Mouse (Mus musculus) liver, adult (tissue): ENCODE data around the gene Nlrp3.
A peak's percentile ranks its signal among the peaks of the same experiment; 100 is the strongest.

ENCODE experiments used
- GATA4 ChIP-seq: IDR thresholded peaks from 2 replicates; pipeline ENCODE4 v1.6.1; 2014; ENCODE audit warnings: mild to moderate bottlenecking, low read length; ENCODE audit not compliant: insufficient replicate concordance

The Nlrp3 gene

GRCm38 (mm10) chr11:59524150-59524549 lies 17.2 kb upstream of the Nlrp3 start:
- TF ChIP-seq GATA4: no peak

GRCm38 (mm10) chr11:59525237-59525636 lies 16.1 kb upstream of the Nlrp3 start:
- no peak for TF ChIP-seq GATA4

- no peak for TF ChIP-seq GATA4
Observed at GRCm38 (mm10) chr11:59526472-59527080, 14.8 kb upstream of the Nlrp3 start, which contains the start of gene Zkscan17. Zkscan17 (minus strand) TSS chr11:59526751.

GRCm38 (mm10) chr11:59530221-59530620 lies 11.1 kb upstream of the Nlrp3 start:
- TF ChIP-seq GATA4: no peak

GRCm38 (mm10) chr11:59530870-59531535 lies 10.4 kb upstream of the Nlrp3 start:
- TF ChIP-seq GATA4: no peak

- no peak for TF ChIP-seq GATA4
Observed at GRCm38 (mm10) chr11:59531562-59531961, 9.8 kb upstream of the Nlrp3 start.

GRCm38 (mm10) chr11:59537218-59538130 lies 3.9 kb upstream of the Nlrp3 start:
- TF ChIP-seq GATA4: no peak

- TF ChIP-seq GATA4: no peak
Observed at GRCm38 (mm10) chr11:59538387-59538786, 3.0 kb upstream of the Nlrp3 start.

- no peak for TF ChIP-seq GATA4
Observed at GRCm38 (mm10) chr11:59540123-59540522, 1.2 kb upstream of the Nlrp3 start.

GRCm38 (mm10) chr11:59542442-59542841 lies 1.1 kb downstream of the Nlrp3 start:
- TF ChIP-seq GATA4: no peak

GRCm38 (mm10) chr11:59543376-59543775 lies 2.0 kb downstream of the Nlrp3 start:
- no peak for TF ChIP-seq GATA4

- peak; percentile 30; the same call in 1 of the 2 replicates for TF ChIP-seq GATA4
Observed at GRCm38 (mm10) chr11:59544005-59544404, 2.6 kb downstream of the Nlrp3 start.

GRCm38 (mm10) chr11:59554127-59554526 lies 12.8 kb downstream of the Nlrp3 start:
- no peak for TF ChIP-seq GATA4

- no peak for TF ChIP-seq GATA4
Observed at GRCm38 (mm10) chr11:59554535-59554934, 13.2 kb downstream of the Nlrp3 start.

GRCm38 (mm10) chr11:59560906-59561305 lies 19.5 kb downstream of the Nlrp3 start:
- TF ChIP-seq GATA4: no peak

GRCm38 (mm10) chr11:59562336-59562735 lies 21.0 kb downstream of the Nlrp3 start:
- TF ChIP-seq GATA4: no peak
